9 mouse cellular contexts compared by ENCODE assay signal in the genomic region with DNA sequence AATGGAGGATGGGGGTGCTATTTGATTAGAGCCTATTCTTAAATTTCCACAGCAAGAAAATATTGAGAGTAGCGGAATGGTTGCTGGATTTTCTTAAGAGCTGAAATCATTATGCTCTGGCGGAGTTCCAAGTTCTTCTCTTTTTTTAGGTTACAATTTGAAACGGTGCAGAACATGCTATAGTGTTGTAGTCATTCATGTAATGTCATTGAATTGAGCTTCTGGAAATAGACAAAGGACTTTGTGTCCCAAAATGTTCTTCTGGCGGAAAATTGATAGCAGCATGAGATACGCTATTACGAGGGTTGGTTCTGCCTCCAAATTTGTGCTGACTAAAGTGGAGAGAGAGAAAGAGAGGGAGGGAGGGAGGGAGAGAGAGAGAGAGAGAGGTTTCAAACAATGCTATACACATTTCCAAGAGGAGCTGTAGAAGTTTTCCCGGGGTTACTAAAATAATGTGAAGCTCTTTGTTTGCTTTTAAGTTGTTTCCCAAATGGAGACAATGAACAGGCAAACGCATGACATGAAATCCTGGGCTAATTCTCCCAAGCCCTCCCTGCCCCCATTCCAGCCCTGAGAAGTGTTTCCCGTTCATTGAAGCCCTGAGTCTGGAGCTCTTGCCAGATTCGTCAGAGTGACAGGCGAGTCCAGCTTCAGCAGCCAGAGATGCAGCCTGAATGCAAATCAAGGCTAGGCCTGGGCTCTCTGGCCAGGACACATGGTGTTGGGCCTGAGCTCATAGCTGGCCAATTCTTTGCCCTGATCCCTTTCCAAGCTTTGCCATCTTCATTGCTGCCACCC.
DNase-seq lines count a peak whose midpoint lies in the region; ATAC-seq lines count a peak whose summit lies in the region.
"Had no signal": no experiment of that assay in that cellular context is flagged by ENCODE, and none has a peak within 500 bp of the region (broad histone marks: within the 10 kb centered on the region; RNA-seq: fewer than 3 reads in every experiment).

No protein-coding gene starts in this region.

- H3K36me3 ChIP-seq in embryonic facial prominence, embryonic 15.5 days: no peaks in the 10 kb centered on the region
- H3K36me3 ChIP-seq in heart, embryonic 15.5 days: no peaks in the 10 kb centered on the region
- no peaks in the 10 kb centered on the region for H3K36me3 ChIP-seq in midbrain, embryonic 16.5 days (ENCODE audit: control insufficient read depth, insufficient read depth, low read length)

- H3K9ac ChIP-seq in embryonic facial prominence, embryonic 15.5 days: no peak overlapping the region
- H3K9ac ChIP-seq in heart, embryonic 15.5 days: no peak overlapping the region
- H3K9ac ChIP-seq in midbrain, embryonic 16.5 days (ENCODE audit: low read depth, low read length): no peak overlapping the region

- H3K27ac ChIP-seq in embryonic facial prominence, embryonic 15.5 days (replicated peaks): peak overlapping the region; percentile 79
- H3K27ac ChIP-seq in heart, embryonic 15.5 days: peak overlapping the region; percentile 73
- peak overlapping the region; percentile 28 for H3K27ac ChIP-seq in midbrain, embryonic 16.5 days (ENCODE audit: low read length)
- H3K27ac ChIP-seq: kidney, postnatal 0 days had no signal

- peak; percentile 75 for DNase-seq in cerebellum, adult 8-10 months
- DNase-seq in layer of hippocampus, postnatal 36 days: peak; percentile 79 to 83
- no peak for DNase-seq in urinary bladder, postnatal 14 days (ENCODE audit: low spot score)
- DNase-seq in urinary bladder, postnatal 36 days (ENCODE audit: low spot score in 2 of 2): no peak

- WGBS in embryonic facial prominence, embryonic 15.5 days: 11% methylated on average over 11 of the region's 11 CpGs
- WGBS in heart, embryonic 15.5 days: 19% methylated on average over 11 of the region's 11 CpGs
- 7% methylated on average over 11 of the region's 11 CpGs for WGBS in midbrain, embryonic 16.5 days

- no peaks in the 10 kb centered on the region for H3K9me3 ChIP-seq in embryonic facial prominence, embryonic 15.5 days (replicated peaks)
- no peaks in the 10 kb centered on the region for H3K9me3 ChIP-seq in heart, embryonic 15.5 days (replicated peaks)
- no peaks in the 10 kb centered on the region for H3K9me3 ChIP-seq in midbrain, embryonic 16.5 days (replicated peaks; ENCODE audit: control insufficient read depth, low read length, poor library complexity, severe bottlenecking)

- no peak overlapping the region for H3K4me3 ChIP-seq in embryonic facial prominence, embryonic 15.5 days (replicated peaks)
- H3K4me3 ChIP-seq in heart, embryonic 15.5 days: 0 out of 2 replicates have a peak overlapping the region, but pooled peaks have one; percentile 4
- H3K4me3 ChIP-seq in midbrain, embryonic 16.5 days (ENCODE audit: low read depth, low read length): no peak overlapping the region

- H3K27me3 ChIP-seq in embryonic facial prominence, embryonic 15.5 days: no peaks in the 10 kb centered on the region
- no peaks in the 10 kb centered on the region for H3K27me3 ChIP-seq in heart, embryonic 15.5 days
- no peaks in the 10 kb centered on the region for H3K27me3 ChIP-seq in midbrain, embryonic 16.5 days (ENCODE audit: control insufficient read depth, insufficient read depth, low read depth, low read length)

- ATAC-seq in embryonic facial prominence, embryonic 15.5 days (ENCODE audit: insufficient number of reproducible peaks, low FRiP score, low TSS enrichment, low read depth): peak; percentile 75
- peak; percentile 70; the same call in 1 of the 2 replicates for ATAC-seq in heart, embryonic 15.5 days (replicated peaks; ENCODE audit: insufficient number of reproducible peaks, insufficient read depth, low FRiP score, low read depth)
- peak; percentile 92 for ATAC-seq in midbrain, embryonic 16.5 days
- ATAC-seq in megakaryocyte, adult 5-6 weeks (ENCODE audit: poor library complexity, severe bottlenecking): no peak

- H3K4me2 ChIP-seq in embryonic facial prominence, embryonic 15.5 days (replicated peaks): peak overlapping the region; percentile 15; the same call in 1 of the 2 replicates
- H3K4me2 ChIP-seq in heart, embryonic 15.5 days: peak overlapping the region; percentile 47
- H3K4me2 ChIP-seq in midbrain, embryonic 16.5 days (ENCODE audit: low read length): peak overlapping the region; percentile 33

- H3K4me1 ChIP-seq in embryonic facial prominence, embryonic 15.5 days: peaks cover 23% of the 10 kb centered on the region
- peaks cover 18% of the 10 kb centered on the region for H3K4me1 ChIP-seq in heart, embryonic 15.5 days (replicated peaks)
- peaks cover 14% of the 10 kb centered on the region for H3K4me1 ChIP-seq in midbrain, embryonic 16.5 days (ENCODE audit: control insufficient read depth, insufficient read depth, low read length)

Comparison
In these comparisons a context has a peak if more than half of its experiments do, and no peak if none do; other contexts are left out.
1. DNase-seq: peak in cerebellum, adult 8-10 months (single experiment) and layer of hippocampus, postnatal 36 days (2 of 2); none in urinary bladder, postnatal 14 days (single experiment) and urinary bladder, postnatal 36 days (0 of 2).
2. H3K27ac ChIP-seq: peak in every context shown above with its lines; median percentile 79 in embryonic facial prominence, embryonic 15.5 days; 73 in heart, embryonic 15.5 days; 28 in midbrain, embryonic 16.5 days.
3. Peak in every context shown above with its lines, with median percentiles within 50 percentile points of each other: H3K4me2 ChIP-seq.